Mouse (Mus musculus): ENCODE measurements around the gene Pald1.

DNA sequence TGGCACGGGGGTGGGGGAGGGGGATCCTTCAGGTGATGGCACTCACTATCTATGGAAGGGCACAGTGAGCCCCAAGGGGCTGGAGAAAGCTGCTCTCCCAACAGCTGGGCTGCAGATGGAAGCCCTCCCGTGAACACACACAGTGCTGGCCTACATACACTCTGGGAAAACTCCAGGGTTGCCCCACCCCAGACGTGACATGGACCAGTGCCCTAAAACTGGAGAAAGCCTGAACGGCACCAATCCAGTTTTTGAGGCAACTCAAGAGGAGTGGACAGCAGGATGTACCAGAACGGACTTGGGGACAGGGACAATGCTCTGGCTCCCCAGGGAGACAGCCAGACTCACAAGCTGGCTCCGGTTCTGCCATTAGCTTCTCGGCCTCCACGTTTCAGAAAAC is 58.6 kb downstream of the Pald1 start:
- TF ChIP-seq GATA1 (IDR thresholded peaks at IDR 0.05; ENCODE audit: low read length) (no peak), TAL1 (IDR thresholded peaks at IDR 0.05; ENCODE audit: low read length) (no peak)
